Mouse (Mus musculus) kidney, embryonic 15.5 days (tissue): ENCODE results near the gene Trp53bp1. TPM values are rescaled to one million over a fixed set of nuclear protein-coding genes. Genes with fewer than 3 reads are reported as not detected.
A peak's percentile ranks its signal among the peaks of the same experiment; 100 is the strongest.

Experiments used
- ATAC-seq: fragments of 200-750 bp; cut with Nextera tagmentation; replicated peaks from 2 replicates; pipeline ENCODE4 v1.8.0; 2017; ENCODE audit warnings: moderate TSS enrichment; ENCODE audit not compliant: low FRiP score
- H3K27ac ChIP-seq: fragments of 300-500 bp; sonication (generic); 2 replicates; pipeline ENCODE4 v1.5.1; 2015; ENCODE audit warnings: mild to moderate bottlenecking, inconsistent platforms
- H3K27me3 ChIP-seq: fragments of 300-500 bp; sonication (generic); 2 replicates; pipeline ENCODE4 v1.6.1; 2015; ENCODE audit warnings: inconsistent platforms
- H3K36me3 ChIP-seq: fragments of 300-500 bp; sonication (generic); 2 replicates; pipeline ENCODE4 v1.6.1; 2015; ENCODE audit warnings: inconsistent platforms
- H3K4me1 ChIP-seq: fragments of 300-500 bp; sonication (generic); 2 replicates; pipeline ENCODE4 v1.6.1; 2015; ENCODE audit warnings: inconsistent platforms
- H3K4me2 ChIP-seq: fragments of 300-500 bp; sonication (generic); 2 replicates; pipeline ENCODE4 v1.6.1; 2015; ENCODE audit warnings: moderate library complexity, mild to moderate bottlenecking, inconsistent platforms
- H3K4me3 ChIP-seq: fragments of 300-500 bp; sonication (generic); replicated peaks from 2 replicates; pipeline ENCODE4 v1.5.1; 2015; ENCODE audit warnings: mild to moderate bottlenecking, inconsistent platforms
- H3K9ac ChIP-seq: fragments of 300-500 bp; sonication (generic); 2 replicates; pipeline ENCODE4 v1.6.1; 2015; ENCODE audit warnings: mild to moderate bottlenecking, inconsistent platforms
- H3K9me3 ChIP-seq: fragments of 300-500 bp; sonication (generic); replicated peaks from 2 replicates; pipeline ENCODE4 v1.6.1; 2016; ENCODE audit warnings: inconsistent platforms
- WGBS: fragments of 180-500 bp; shearing (Covaris S2); methylation state at CpG from one replicate; pipeline ENCODE4 v1.1.7; 2015; ENCODE audit warnings: mixed read lengths; 5-methylcytosine and 5-hydroxymethylcytosine counted together
- polyA plus RNA-seq: library from polyadenylated mRNA; unstranded; fragments of >200 nt; fragmentation: Nextera tagmentation; extraction: Ambion mirVana; gene quantifications from 2 replicates; pipeline ENCODE4 v1.2.1, GENCODE M21; 2015

Gene Trp53bp1
- polyA plus RNA-seq, 1 experiment from 2014 or later = 73.7 TPM

- peak within 1 kb of the TSS; percentile 98 for H3K27ac ChIP-seq
- H3K36me3 ChIP-seq = peaks cover 40% of the 10 kb centered on the region
- H3K27me3 ChIP-seq = no peaks in the 10 kb centered on the region
- under 1% methylated on average over 66 of the region's 66 CpGs for WGBS
- peak within 1 kb of the TSS; percentile 85 for H3K4me2 ChIP-seq
- peak within 1 kb of the TSS; percentile 93 for H3K4me3 ChIP-seq
- peak; percentile 97 for ATAC-seq
- H3K9ac ChIP-seq = peak within 1 kb of the TSS; percentile 80
- no peaks in the 10 kb centered on the region for H3K9me3 ChIP-seq
- H3K4me1 ChIP-seq = peaks cover 31% of the 10 kb centered on the region
Measured at GRCm38 (mm10) chr2:121170980-121171742, 100.0 kb downstream of the Trp53bp1 start, which contains the start of gene Zscan29. Zscan29 (minus strand) TSS chr2:121171125.

DNA sequence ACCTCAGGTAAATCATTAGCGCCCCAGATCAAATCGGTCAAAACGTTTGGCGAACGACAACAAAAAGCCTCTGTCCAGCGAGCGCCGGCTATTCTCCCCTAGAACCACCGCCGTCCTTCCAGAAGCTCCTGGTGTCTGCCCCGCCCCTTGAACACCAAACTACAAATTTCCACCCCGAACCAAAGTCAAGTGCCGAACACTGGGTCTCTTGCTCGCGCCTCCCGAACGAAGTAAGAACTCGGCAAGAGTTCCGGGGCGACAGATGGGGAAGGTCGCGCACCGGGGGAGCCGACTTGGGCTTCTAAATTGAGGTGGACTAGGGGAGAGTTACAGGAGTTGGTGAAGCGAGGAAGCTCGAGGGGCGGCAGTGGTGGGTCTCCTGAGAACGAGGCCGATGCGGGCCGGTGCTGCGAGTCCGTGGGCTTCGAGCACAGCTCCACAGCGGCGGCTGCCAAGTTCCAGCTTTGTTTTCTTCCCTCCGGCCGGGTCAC lies 100.7 kb downstream of the Trp53bp1 start, which contains the start of gene Tubgcp4:
TSS of gene Tubgcp4 (plus strand) at position 174 of the 491 bp plus-strand sequence.
- H3K9ac ChIP-seq = peak within 1 kb of the TSS; percentile 80
- WGBS = under 1% methylated on average over 38 of the region's 38 CpGs
- H3K4me2 ChIP-seq = peak within 1 kb of the TSS; percentile 85
- H3K4me1 ChIP-seq = peaks cover 31% of the 10 kb centered on the region
- peak within 1 kb of the TSS; percentile 98 for H3K27ac ChIP-seq
- H3K9me3 ChIP-seq = no peaks in the 10 kb centered on the region
- H3K27me3 ChIP-seq = no peaks in the 10 kb centered on the region
- H3K36me3 ChIP-seq = peaks cover 39% of the 10 kb centered on the region
- peak within 1 kb of the TSS; percentile 93 for H3K4me3 ChIP-seq
- peak; percentile 76 for ATAC-seq

DNA sequence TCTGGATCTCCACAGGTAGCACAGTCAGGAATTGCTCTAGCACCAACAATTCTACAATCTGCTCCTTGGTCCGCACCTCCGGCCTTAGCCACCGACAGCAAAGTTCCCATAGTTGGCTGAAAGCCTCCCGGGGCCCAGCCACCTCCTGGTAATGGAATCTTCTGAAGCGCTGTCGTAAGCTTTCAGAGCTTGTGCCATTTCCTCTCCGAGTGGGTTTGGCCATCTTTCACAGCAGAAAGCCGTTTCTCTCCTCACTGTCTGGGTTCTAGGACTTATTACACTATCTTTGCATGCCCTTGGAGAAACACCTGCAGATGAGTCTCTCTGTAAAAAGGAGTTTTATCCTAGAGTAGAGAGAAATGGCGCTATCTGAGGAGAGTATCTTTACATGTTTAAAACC lies 101.3 kb downstream of the Trp53bp1 start:
- H3K9ac ChIP-seq = peak overlapping the region; percentile 80
- WGBS = 4% methylated on average over 9 of the region's 9 CpGs
- peak overlapping the region; percentile 98 for H3K27ac ChIP-seq
- peak overlapping the region; percentile 93 for H3K4me3 ChIP-seq
- H3K27me3 ChIP-seq = no peaks in the 10 kb centered on the region
- ATAC-seq = no peak
- peak overlapping the region; percentile 85 for H3K4me2 ChIP-seq
- H3K9me3 ChIP-seq = no peaks in the 10 kb centered on the region
- H3K4me1 ChIP-seq = peaks cover 31% of the 10 kb centered on the region
- peaks cover 36% of the 10 kb centered on the region for H3K36me3 ChIP-seq

- Histone ChIP-seq H3K4me3 (peak overlapping the region; percentile 93), H3K9ac (peak overlapping the region; percentile 80; the same call in 1 of the 2 replicates), H3K4me2 (peak overlapping the region; percentile 85), H3K36me3 (peaks cover 36% of the 10 kb centered on the region), H3K9me3 (no peaks in the 10 kb centered on the region), H3K4me1 (peaks cover 31% of the 10 kb centered on the region), H3K27ac (no peak overlapping the region), H3K27me3 (no peaks in the 10 kb centered on the region)
- WGBS = 40% methylated on average over 4 of the region's 4 CpGs
- no peak for ATAC-seq
Measured at GRCm38 (mm10) chr2:121169173-121169572, 102.0 kb downstream of the Trp53bp1 start.

- no peak overlapping the region for H3K4me2 ChIP-seq
- no peak overlapping the region for H3K9ac ChIP-seq
- H3K36me3 ChIP-seq = peaks cover 58% of the 10 kb centered on the region
- no peaks in the 10 kb centered on the region for H3K27me3 ChIP-seq
- H3K27ac ChIP-seq = no peak overlapping the region
- no peak for ATAC-seq
- no peak overlapping the region for H3K4me3 ChIP-seq
- 90% methylated on average over 3 of the region's 3 CpGs for WGBS
- H3K4me1 ChIP-seq = no peaks in the 10 kb centered on the region
- H3K9me3 ChIP-seq = no peaks in the 10 kb centered on the region
Measured at GRCm38 (mm10) chr2:121153100-121153499, 118.1 kb downstream of the Trp53bp1 start.

DNA sequence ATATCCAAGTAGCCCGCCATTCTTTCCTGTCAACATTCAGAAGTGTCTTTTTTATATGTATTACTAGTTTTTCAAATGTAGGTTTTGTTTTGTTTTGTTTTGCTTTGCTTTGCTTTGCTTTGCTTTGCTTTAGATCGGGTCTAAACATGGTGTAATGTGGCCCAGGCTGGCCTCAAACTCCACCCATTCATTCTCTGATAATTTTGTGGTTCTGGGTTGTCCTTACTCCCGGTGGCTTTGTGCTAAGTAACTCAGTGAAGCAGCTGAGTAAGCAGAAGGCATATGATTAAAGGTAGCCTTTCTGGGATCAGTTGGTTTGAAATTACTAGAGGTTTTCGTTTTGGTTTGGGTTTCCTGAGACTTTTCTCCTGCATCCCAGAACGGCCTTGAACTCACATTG lies 121.5 kb downstream of the Trp53bp1 start:
- Histone ChIP-seq H3K4me1 (no peaks in the 10 kb centered on the region), H3K27ac (no peak overlapping the region), H3K27me3 (no peaks in the 10 kb centered on the region), H3K4me3 (no peak overlapping the region), H3K9me3 (no peaks in the 10 kb centered on the region), H3K9ac (no peak overlapping the region), H3K36me3 (peaks cover 70% of the 10 kb centered on the region), H3K4me2 (no peak overlapping the region)
- ATAC-seq = no peak
- 82% methylated on average over 5 of the region's 5 CpGs for WGBS

Other genes starting within 250 kb of the Trp53bp1 start
- gene Epb42, start 234.3 kb downstream of the Trp53bp1 start, polyA plus RNA-seq = 2.2 and 4.1 TPM in 2 replicates
- gene Tgm5, start 185.6 kb downstream of the Trp53bp1 start, polyA plus RNA-seq = 6.8 and 7.8 TPM in 2 replicates
- 0.17 and 0.25 TPM in 2 replicates for gene Tgm7, start 161.6 kb downstream of the Trp53bp1 start, polyA plus RNA-seq
- 21.3 and 21.9 TPM in 2 replicates for gene Adal, start 131.0 kb downstream of the Trp53bp1 start, polyA plus RNA-seq
- 22.8 and 24.5 TPM in 2 replicates for gene Lcmt2, start 130.8 kb downstream of the Trp53bp1 start, polyA plus RNA-seq
- gene Tubgcp4, start 100.8 kb downstream of the Trp53bp1 start, polyA plus RNA-seq = 57.2 and 57.6 TPM in 2 replicates
- 12.6 and 13.8 TPM in 2 replicates for gene Zscan29, start 100.3 kb downstream of the Trp53bp1 start, polyA plus RNA-seq
- gene Map1a, start 18.2 kb upstream of the Trp53bp1 start, polyA plus RNA-seq = 3.1 and 3.2 TPM in 2 replicates
- gene Ppip5k1, start 84.0 kb upstream of the Trp53bp1 start, polyA plus RNA-seq = 12.6 and 14.5 TPM in 2 replicates
- gene Ckmt1, start 86.3 kb upstream of the Trp53bp1 start, polyA plus RNA-seq = 16.9 and 22.4 TPM in 2 replicates
- not detected in 2 replicates for gene Strc, start 115.8 kb upstream of the Trp53bp1 start, polyA plus RNA-seq
- 811 and 867 TPM in 2 replicates for gene Pdia3, start 142.4 kb upstream of the Trp53bp1 start, polyA plus RNA-seq
- gene Catsper2, start 142.4 kb upstream of the Trp53bp1 start, polyA plus RNA-seq = 1.8 and 2.7 TPM in 2 replicates
- 11.2 and 12.9 TPM in 2 replicates for gene Ell3, start 172.9 kb upstream of the Trp53bp1 start, polyA plus RNA-seq
- gene Serf2, start 177.8 kb upstream of the Trp53bp1 start, polyA plus RNA-seq = 482 and 510 TPM in 2 replicates
- gene Hypk, start 181.9 kb upstream of the Trp53bp1 start, polyA plus RNA-seq = 119 and 120 TPM in 2 replicates
- gene Serinc4, start 185.4 kb upstream of the Trp53bp1 start, polyA plus RNA-seq = 0.06 and 0.10 TPM in 2 replicates
- 53.7 and 54.3 TPM in 2 replicates for gene Mfap1b, start 202.7 kb upstream of the Trp53bp1 start, polyA plus RNA-seq
- 28.2 and 29.4 TPM in 2 replicates for gene Mfap1a, start 235.3 kb upstream of the Trp53bp1 start, polyA plus RNA-seq
- gene Wdr76, start 235.3 kb upstream of the Trp53bp1 start, polyA plus RNA-seq = 9.3 and 9.7 TPM in 2 replicates